Mouse (Mus musculus) G1E-ER4 (cell line): ENCODE measurements around the gene Plekhg5. TPM values are rescaled to one million over a fixed set of nuclear protein-coding genes. Genes with fewer than 3 reads are reported as not detected.

ENCODE experiments used
- GATA1 ChIP-seq: IDR thresholded peaks from one replicate; pipeline ENCODE4 v1.8.0; 2012; ENCODE audit warnings: low read length, inconsistent platforms
- polyA plus RNA-seq: library from polyadenylated mRNA; stranded (reverse); fragments of >175 nt; gene quantifications from 2 replicates; pipeline ENCODE4 v1.2.3, GENCODE M21; 2012

The Plekhg5 gene
- polyA plus RNA-seq, 1 experiment: 28.5 TPM

- no peak for TF ChIP-seq GATA1
These were observed 90.5 kb downstream of the Plekhg5 start for GRCm38 (mm10) chr4:152162748-152163147.

Other genes with a start within 250 kb of the Plekhg5 start
- 15.8 and 19.2 TPM in 2 replicates for gene Camta1, start 210.6 kb upstream of the Plekhg5 start, polyA plus RNA-seq
- gene Dnajc11, start 138.8 kb upstream of the Plekhg5 start, polyA plus RNA-seq: 30.1 and 88.7 TPM in 2 replicates
- 8.9 TPM in 2 replicates for gene Thap3, start 83.5 kb upstream of the Plekhg5 start, polyA plus RNA-seq
- 3.7 and 4.1 TPM in 2 replicates for gene Phf13, start 76.2 kb upstream of the Plekhg5 start, polyA plus RNA-seq
- gene Klhl21, start 63.7 kb upstream of the Plekhg5 start, polyA plus RNA-seq: 10.4 and 12.4 TPM in 2 replicates
- gene Zbtb48, start 44.8 kb upstream of the Plekhg5 start, polyA plus RNA-seq: 10.0 and 12.6 TPM in 2 replicates
- gene Tas1r1, start 33.9 kb upstream of the Plekhg5 start, polyA plus RNA-seq: 0.03 TPM in 1 of 2 replicates, not detected in the other
- gene Nol9, start 33.2 kb upstream of the Plekhg5 start, polyA plus RNA-seq: 76.0 and 93.4 TPM in 2 replicates
- gene Tnfrsf25, start 43.4 kb downstream of the Plekhg5 start, polyA plus RNA-seq: 0.15 and 0.27 TPM in 2 replicates
- 72.2 and 97.9 TPM in 2 replicates for gene Espn, start 79.9 kb downstream of the Plekhg5 start, polyA plus RNA-seq
- 0.14 and 0.15 TPM in 2 replicates for gene Hes2, start 86.4 kb downstream of the Plekhg5 start, polyA plus RNA-seq
- 28.6 and 39.4 TPM in 2 replicates for gene Acot7, start 105.6 kb downstream of the Plekhg5 start, polyA plus RNA-seq
- 0.11 and 0.15 TPM in 2 replicates for gene Gpr153, start 201.7 kb downstream of the Plekhg5 start, polyA plus RNA-seq
- gene Hes3, start 219.2 kb downstream of the Plekhg5 start, polyA plus RNA-seq: 0.05 and 0.06 TPM in 2 replicates
- 29.6 and 30.0 TPM in 2 replicates for gene Icmt, start 224.7 kb downstream of the Plekhg5 start, polyA plus RNA-seq
- not detected in 2 replicates for gene Rnf207, start 246.5 kb downstream of the Plekhg5 start, polyA plus RNA-seq